Mouse (Mus musculus) midbrain, embryonic 13.5 days (tissue): ENCODE measurements at regions not wholly inside any gene's neighbourhood (a gene's known extent, or its start where the extent isn't known, plus 50 kb on each side); places are given as distances from the start of the nearest gene placed in this dataset.

Source experiments
- ATAC-seq: fragments of 200-750 bp; cut with Nextera tagmentation; 2 replicates; pipeline ENCODE4 v1.8.0; 2017; ENCODE audit warnings: mild to moderate bottlenecking, moderate TSS enrichment, moderate library complexity
- H3K27ac ChIP-seq: fragments of 300-500 bp; sonication (generic); 2 replicates; pipeline ENCODE4 v1.5.1; 2015; ENCODE audit warnings: inconsistent platforms, mild to moderate bottlenecking, moderate library complexity
- H3K27me3 ChIP-seq: fragments of 300-500 bp; sonication (generic); 2 replicates; pipeline ENCODE4 v1.6.1; 2015; ENCODE audit warnings: mild to moderate bottlenecking, inconsistent platforms
- H3K36me3 ChIP-seq: fragments of 300-500 bp; sonication (generic); 2 replicates; pipeline ENCODE4 v1.6.1; 2015; ENCODE audit warnings: mild to moderate bottlenecking, inconsistent platforms
- H3K4me1 ChIP-seq: fragments of 300-500 bp; sonication (generic); replicated peaks from 2 replicates; pipeline ENCODE4 v1.6.1; 2015; ENCODE audit warnings: inconsistent platforms
- H3K4me2 ChIP-seq: fragments of 300-500 bp; sonication (generic); replicated peaks from 2 replicates; pipeline ENCODE4 v1.6.1; 2015; ENCODE audit warnings: moderate library complexity, mild to moderate bottlenecking, inconsistent platforms
- H3K4me3 ChIP-seq: fragments of 300-500 bp; sonication (generic); replicated peaks from 2 replicates; pipeline ENCODE4 v1.5.1; 2015; ENCODE audit warnings: mild to moderate bottlenecking, inconsistent platforms
- H3K9ac ChIP-seq: fragments of 300-500 bp; sonication (generic); replicated peaks from 2 replicates; pipeline ENCODE4 v1.6.1; 2015; ENCODE audit warnings: mild to moderate bottlenecking, inconsistent platforms
- H3K9me3 ChIP-seq: fragments of 300-500 bp; sonication (generic); 2 replicates; pipeline ENCODE4 v1.6.1; 2016; ENCODE audit warnings: mild to moderate bottlenecking, inconsistent platforms
- WGBS: fragments of 180-500 bp; shearing (Covaris S2); methylation state at CpG from one replicate; pipeline ENCODE4 v1.1.7; 2015; 5-methylcytosine and 5-hydroxymethylcytosine counted together

- H3K4me3 ChIP-seq: no peak overlapping the region
- H3K4me1 ChIP-seq: peaks cover 11% of the 10 kb centered on the region
- no peaks in the 10 kb centered on the region for H3K9me3 ChIP-seq
- WGBS: 67% methylated on average over 6 of the region's 6 CpGs
- no peak for ATAC-seq
- H3K27me3 ChIP-seq: no peaks in the 10 kb centered on the region
- no peak overlapping the region for H3K9ac ChIP-seq
- no peaks in the 10 kb centered on the region for H3K36me3 ChIP-seq
- no peak overlapping the region for H3K27ac ChIP-seq
- H3K4me2 ChIP-seq: no peak overlapping the region
These were observed 57.2 kb downstream of the Lao1 start for GRCm38 (mm10) chr4:119018573-119018972.

DNA sequence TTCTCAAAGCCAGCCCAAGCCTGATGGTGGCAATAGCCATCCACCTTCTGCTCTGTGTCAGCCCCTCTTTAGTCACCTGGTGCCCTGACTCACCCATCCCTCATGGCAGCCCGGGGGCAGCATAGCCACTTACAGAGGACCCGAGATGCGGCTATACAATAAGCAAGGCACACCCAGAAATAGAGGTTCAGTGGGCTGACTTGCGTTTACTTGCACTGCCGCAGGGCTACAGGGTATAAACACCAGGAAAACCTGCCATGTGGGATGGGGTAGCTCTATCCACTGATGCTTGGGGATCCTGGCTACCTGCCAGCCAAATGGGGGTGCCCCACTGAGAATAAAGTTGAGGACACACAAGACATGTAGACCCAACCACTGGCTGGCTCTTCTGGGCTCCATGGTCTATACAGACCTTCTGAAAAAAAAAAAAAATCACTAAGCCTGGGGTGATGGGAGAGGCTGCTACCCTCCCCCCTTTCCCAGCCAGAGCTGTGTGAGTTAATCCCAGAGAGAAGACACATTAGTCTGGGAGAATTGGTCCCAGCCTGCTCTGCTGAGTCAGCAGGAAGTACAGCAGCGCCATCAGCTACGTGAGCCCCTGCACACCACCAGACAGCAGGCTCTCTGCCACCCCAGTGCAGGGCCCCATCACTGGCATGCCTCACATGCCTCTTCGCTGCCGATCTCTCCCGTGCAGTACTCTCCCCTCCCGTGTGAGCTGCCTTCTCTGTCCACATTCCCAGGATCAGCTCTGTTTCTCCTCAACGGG is 57.8 kb downstream of the Lao1 start:
- Histone ChIP-seq H3K9me3 (no peaks in the 10 kb centered on the region), H3K27me3 (no peaks in the 10 kb centered on the region), H3K36me3 (no peaks in the 10 kb centered on the region), H3K4me2 (peak overlapping the region; percentile 30), H3K4me1 (peaks cover 11% of the 10 kb centered on the region), H3K27ac (peak overlapping the region; percentile 47; the same call in 1 of the 2 replicates), H3K4me3 (no peak overlapping the region), H3K9ac (peak overlapping the region; percentile 32; the same call in 1 of the 2 replicates)
- peak; percentile 83 for ATAC-seq
- 50% methylated on average over 12 of the region's 12 CpGs for WGBS

DNA sequence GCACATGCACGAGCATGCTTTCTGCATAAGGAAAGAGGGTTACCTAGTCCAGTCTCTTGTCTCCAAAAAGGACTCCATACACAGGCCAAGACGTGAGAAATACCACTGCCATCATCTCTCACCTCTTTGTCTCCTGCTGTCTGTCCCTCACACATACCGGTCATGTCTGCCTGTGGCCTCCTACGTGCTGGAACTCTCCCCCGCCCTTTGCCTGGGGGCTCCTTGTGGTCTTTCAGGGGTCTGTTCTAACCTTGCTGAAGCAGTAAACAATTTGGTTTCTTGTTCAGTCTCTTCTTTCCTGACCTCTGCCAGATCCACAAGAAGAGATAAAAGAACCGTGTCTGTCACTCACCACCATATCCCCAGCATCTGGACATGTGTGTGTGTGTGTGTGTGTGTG is 61.0 kb downstream of the Lao1 start:
- Histone ChIP-seq H3K27me3 (no peaks in the 10 kb centered on the region), H3K4me1 (peaks cover 11% of the 10 kb centered on the region), H3K4me3 (no peak overlapping the region), H3K9me3 (no peaks in the 10 kb centered on the region), H3K4me2 (no peak overlapping the region), H3K9ac (no peak overlapping the region), H3K36me3 (no peaks in the 10 kb centered on the region), H3K27ac (no peak overlapping the region)
- no peak for ATAC-seq
- WGBS: 80% methylated on average over 6 of the region's 6 CpGs

GRCm38 (mm10) chr4:119026237-119026861 is 65.0 kb downstream of the Lao1 start:
- no peak overlapping the region for H3K27ac ChIP-seq
- H3K9ac ChIP-seq: no peak overlapping the region
- no peak overlapping the region for H3K4me2 ChIP-seq
- H3K4me1 ChIP-seq: no peaks in the 10 kb centered on the region
- H3K4me3 ChIP-seq: no peak overlapping the region
- H3K27me3 ChIP-seq: no peaks in the 10 kb centered on the region
- H3K9me3 ChIP-seq: no peaks in the 10 kb centered on the region
- no peaks in the 10 kb centered on the region for H3K36me3 ChIP-seq
- no peak for ATAC-seq
- WGBS: 8% methylated on average over 5 of the region's 5 CpGs

- no peak for ATAC-seq
- 66% methylated on average over 8 of the region's 8 CpGs for WGBS
These were observed 66.9 kb downstream of the Lao1 start for GRCm38 (mm10) chr4:119028208-119028821.

GRCm38 (mm10) chr4:119029091-119029490 is 67.7 kb downstream of the Lao1 start:
- no peaks in the 10 kb centered on the region for H3K36me3 ChIP-seq
- no peak overlapping the region for H3K4me3 ChIP-seq
- no peaks in the 10 kb centered on the region for H3K4me1 ChIP-seq
- H3K27me3 ChIP-seq: no peaks in the 10 kb centered on the region
- no peak for ATAC-seq
- no peak overlapping the region for H3K9ac ChIP-seq
- H3K4me2 ChIP-seq: no peak overlapping the region
- no peaks in the 10 kb centered on the region for H3K9me3 ChIP-seq
- no peak overlapping the region for H3K27ac ChIP-seq
- 73% methylated on average over 7 of the region's 7 CpGs for WGBS

More at GRCm38 (mm10) chr4:119028208-119028821, 66.9 kb downstream of the Lao1 start:
- Histone ChIP-seq H3K4me1 (no peaks in the 10 kb centered on the region), H3K27ac (no peak overlapping the region), H3K9me3 (no peaks in the 10 kb centered on the region), H3K36me3 (no peaks in the 10 kb centered on the region), H3K4me3 (no peak overlapping the region), H3K27me3 (no peaks in the 10 kb centered on the region), H3K9ac (no peak overlapping the region), H3K4me2 (no peak overlapping the region)

DNA sequence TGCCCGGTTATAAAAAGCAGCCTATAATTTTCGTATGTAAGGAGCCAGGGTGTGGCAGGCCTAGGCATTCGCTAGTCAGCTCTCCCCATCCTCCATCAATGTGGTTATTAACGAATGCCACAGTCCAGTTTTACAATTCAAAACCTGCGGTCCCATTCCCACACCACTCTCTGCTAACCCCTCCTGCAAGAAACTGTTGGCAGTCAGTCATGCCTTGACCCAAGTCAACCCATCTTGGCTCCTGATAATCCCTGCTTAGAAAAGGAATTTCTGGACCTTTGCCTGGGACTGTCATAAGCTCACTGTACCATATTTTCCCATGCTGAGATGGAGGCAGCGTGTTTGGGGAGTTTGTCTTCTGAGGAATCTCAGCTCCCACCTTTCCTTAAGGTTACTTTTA is 68.4 kb downstream of the Lao1 start:
- H3K9ac ChIP-seq: no peak overlapping the region
- no peaks in the 10 kb centered on the region for H3K4me1 ChIP-seq
- H3K4me3 ChIP-seq: no peak overlapping the region
- H3K4me2 ChIP-seq: no peak overlapping the region
- 88% methylated on average over 6 of the region's 6 CpGs for WGBS
- no peaks in the 10 kb centered on the region for H3K9me3 ChIP-seq
- H3K36me3 ChIP-seq: no peaks in the 10 kb centered on the region
- no peak for ATAC-seq
- H3K27ac ChIP-seq: no peak overlapping the region
- no peaks in the 10 kb centered on the region for H3K27me3 ChIP-seq

- no peaks in the 10 kb centered on the region for H3K36me3 ChIP-seq
- H3K27ac ChIP-seq: no peak overlapping the region
- H3K9me3 ChIP-seq: no peaks in the 10 kb centered on the region
- no peak for ATAC-seq
- H3K4me3 ChIP-seq: no peak overlapping the region
- no peak overlapping the region for H3K4me2 ChIP-seq
- 30% methylated on average over 5 of the region's 5 CpGs for whole genome bisulfite sequencing
- H3K4me1 ChIP-seq: no peaks in the 10 kb centered on the region
- no peak overlapping the region for H3K9ac ChIP-seq
- no peaks in the 10 kb centered on the region for H3K27me3 ChIP-seq
These were observed 69.5 kb downstream of the Lao1 start for GRCm38 (mm10) chr4:119030865-119031264.

DNA sequence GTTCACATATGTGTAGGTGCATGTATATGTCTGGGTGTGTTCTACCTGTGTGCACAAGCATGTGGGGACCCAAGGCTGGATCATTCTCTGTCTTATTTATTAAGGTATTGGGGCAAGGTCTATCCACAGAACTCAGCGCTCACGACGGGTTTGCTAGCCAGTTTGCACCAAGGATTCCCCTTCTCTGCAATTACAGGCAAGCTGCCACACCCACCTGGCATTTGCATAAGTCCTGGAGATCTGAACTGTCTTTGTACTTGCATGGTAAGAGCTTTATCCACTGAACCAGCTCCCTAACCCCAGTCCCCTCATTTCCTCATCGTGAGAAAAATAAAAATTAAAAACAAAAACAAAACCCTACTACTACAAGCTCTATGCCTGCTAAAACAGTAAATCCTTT is 71.6 kb downstream of the Lao1 start:
- Histone ChIP-seq H3K4me3 (no peak overlapping the region), H3K9me3 (no peaks in the 10 kb centered on the region), H3K36me3 (no peaks in the 10 kb centered on the region), H3K27ac (no peak overlapping the region), H3K27me3 (no peaks in the 10 kb centered on the region), H3K4me2 (no peak overlapping the region), H3K9ac (no peak overlapping the region), H3K4me1 (no peaks in the 10 kb centered on the region)
- ATAC-seq: no peak
- WGBS: 51% methylated on average over 4 of the region's 4 CpGs

- Histone ChIP-seq H3K4me3 (no peak overlapping the region), H3K4me1 (no peaks in the 10 kb centered on the region), H3K4me2 (no peak overlapping the region), H3K27me3 (no peaks in the 10 kb centered on the region), H3K36me3 (no peaks in the 10 kb centered on the region), H3K9ac (no peak overlapping the region), H3K27ac (no peak overlapping the region), H3K9me3 (no peaks in the 10 kb centered on the region)
- 90% methylated on average over 5 of the region's 5 CpGs for WGBS
- no peak for ATAC-seq
These were observed 71.9 kb upstream of the Slc2a1 start for GRCm38 (mm10) chr4:119036582-119036981.

DNA sequence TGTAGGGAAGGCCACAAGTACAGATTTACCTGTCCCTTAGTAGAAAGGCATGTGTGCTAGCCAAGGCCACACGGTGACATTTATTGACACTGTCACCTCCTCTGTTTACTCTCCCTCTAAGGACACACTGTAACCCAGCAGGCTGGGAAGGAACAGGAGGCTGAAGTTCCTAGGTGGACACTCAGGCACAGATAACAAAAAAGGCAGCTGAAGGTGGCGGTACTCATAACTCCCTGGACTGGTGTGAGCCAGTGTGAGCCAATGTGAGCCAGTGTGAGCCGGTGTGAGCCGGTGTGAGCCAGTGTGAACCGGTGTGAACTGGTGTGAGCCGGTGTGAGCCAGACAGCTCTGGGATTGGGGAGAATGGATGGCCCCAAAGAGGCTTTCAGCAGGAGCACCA is 68.5 kb upstream of the Slc2a1 start:
- H3K4me2 ChIP-seq: no peak overlapping the region
- H3K4me3 ChIP-seq: no peak overlapping the region
- H3K27ac ChIP-seq: no peak overlapping the region
- no peaks in the 10 kb centered on the region for H3K36me3 ChIP-seq
- WGBS: 94% methylated on average over 6 of the region's 6 CpGs
- no peak for ATAC-seq
- H3K4me1 ChIP-seq: peaks cover 7% of the 10 kb centered on the region
- no peaks in the 10 kb centered on the region for H3K27me3 ChIP-seq
- no peaks in the 10 kb centered on the region for H3K9me3 ChIP-seq
- H3K9ac ChIP-seq: no peak overlapping the region

GRCm38 (mm10) chr4:119041616-119042015 is 66.9 kb upstream of the Slc2a1 start:
- H3K4me3 ChIP-seq: no peak overlapping the region

More at GRCm38 (mm10) chr4:119041616-119042015, 66.9 kb upstream of the Slc2a1 start:
- H3K27me3 ChIP-seq: no peaks in the 10 kb centered on the region
- WGBS: 67% methylated on average over 6 of the region's 6 CpGs
- H3K27ac ChIP-seq: no peak overlapping the region
- no peak for ATAC-seq
- no peak overlapping the region for H3K9ac ChIP-seq
- no peaks in the 10 kb centered on the region for H3K9me3 ChIP-seq
- H3K4me1 ChIP-seq: peaks cover 7% of the 10 kb centered on the region
- H3K36me3 ChIP-seq: no peaks in the 10 kb centered on the region
- no peak overlapping the region for H3K4me2 ChIP-seq
